Mouse (Mus musculus): ENCODE measurements at regions not wholly inside any gene's neighbourhood (a gene's known extent, or its start where the extent isn't known, plus 50 kb on each side); places are given as distances from the start of the nearest gene placed in this dataset.
A peak's percentile ranks its signal among the peaks of the same experiment; 100 is the strongest.

DNA sequence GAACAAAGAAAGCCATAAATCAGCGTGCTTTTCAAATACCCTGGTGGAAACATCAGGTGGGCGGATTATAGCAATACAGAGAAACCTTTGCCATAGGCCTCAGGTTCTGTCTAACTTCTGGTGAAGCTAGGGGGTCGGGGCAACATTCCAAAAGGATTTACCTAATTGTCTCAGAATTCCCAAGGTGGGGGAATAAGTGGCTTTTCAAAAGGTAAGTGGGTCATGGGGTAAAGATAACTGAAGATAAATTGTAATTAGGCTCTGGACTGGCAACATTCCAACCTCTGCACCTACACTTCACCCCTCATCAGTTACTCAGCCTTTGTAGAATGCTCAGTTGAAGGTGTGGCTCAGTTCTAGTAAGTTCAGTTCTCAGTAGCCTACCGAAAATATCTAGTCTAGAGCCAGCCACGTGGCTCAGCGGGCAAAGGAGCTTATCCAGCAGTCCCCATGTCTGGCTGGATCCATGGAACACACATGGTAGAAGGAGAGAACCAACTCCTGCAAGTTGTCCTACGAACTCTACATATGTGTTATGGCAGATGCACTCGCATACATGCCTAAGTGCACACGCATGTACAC lies 51.8 kb upstream of the Dhx40 start:
- Histone ChIP-seq H3K36me3 (ENCODE audit: control insufficient read depth in 1 of 2, insufficient read depth in 2 of 2, low read length in 2 of 2) (peaks cover 0 to 8% of the 10 kb centered on the region in 2 experiments; a peak in 1 of 4 replicates), H3K27ac (ENCODE audit: control insufficient read depth, low read depth, low read length) (no peak overlapping the region), H3K79me2 (ENCODE audit: control insufficient read depth, insufficient read depth, low read length, poor library complexity) (no peaks in the 10 kb centered on the region), H3K9me3 (replicated peaks; ENCODE audit: insufficient read depth, low read length) (no peaks in the 10 kb centered on the region), H3K4me3 (ENCODE audit: control insufficient read depth in 1 of 2, insufficient read depth in 1 of 2, low read depth in 2 of 2, low read length in 2 of 2) (no peak overlapping the region), H3K4me1 (ENCODE audit: control insufficient read depth in 1 of 2, insufficient read depth in 2 of 2, low read length in 2 of 2) (peaks cover 5 to 11% of the 10 kb centered on the region in 2 experiments; a peak in 3 of 4 replicates), H3K27me3 (ENCODE audit: control insufficient read depth in 1 of 2, insufficient read depth in 2 of 2, low read length in 2 of 2) (no peaks in the 10 kb centered on the region), H3K9ac (ENCODE audit: control insufficient read depth, low read depth, low read length, poor library complexity, severe bottlenecking) (no peak overlapping the region)
- no peak for TF ChIP-seq MYB (IDR thresholded peaks at IDR 0.05; ENCODE audit: low read depth, low read length)
- TF ChIP-seq MYC (IDR thresholded peaks at IDR 0.05; ENCODE audit: low read depth, low read length) = 0 out of 2 replicates have a peak, but pooled peaks have one; percentile 61
- peak; percentile 43; the same call in 1 of the 2 replicates for TF ChIP-seq USF1 (IDR thresholded peaks at IDR 0.05; ENCODE audit: low read depth, low read length)
- TF ChIP-seq GATA1 (IDR thresholded peaks at IDR 0.05; ENCODE audit: low read depth, low read length) = 0 out of 2 replicates have a peak, but pooled peaks have one; percentile 24
- peak; percentile 59 for TF ChIP-seq MAX (IDR thresholded peaks at IDR 0.05; ENCODE audit: low read length)
- TF ChIP-seq MXI1 (IDR thresholded peaks at IDR 0.05; ENCODE audit: low read depth, low read length) = peak; percentile 32; the same call in 1 of the 2 replicates
- no peak for TF ChIP-seq ZNF384 (IDR thresholded peaks at IDR 0.05; ENCODE audit: low read depth, low read length)
- no peak for TF ChIP-seq ELF1 (IDR thresholded peaks at IDR 0.05; ENCODE audit: low read depth, low read length)
- DNase-seq (ENCODE audit: low read depth, low spot score) = peak; percentile 62

GRCm38 (mm10) chr11:86858211-86858610 lies 50.7 kb upstream of the Dhx40 start:
- Histone ChIP-seq H3K79me2 (ENCODE audit: control insufficient read depth, insufficient read depth, low read length, poor library complexity) (no peaks in the 10 kb centered on the region), H3K9ac (ENCODE audit: control insufficient read depth, low read depth, low read length, poor library complexity, severe bottlenecking) (no peak overlapping the region), H3K36me3 (ENCODE audit: control insufficient read depth in 1 of 2, insufficient read depth in 2 of 2, low read length in 2 of 2) (peaks cover 0 to 8% of the 10 kb centered on the region in 2 experiments; a peak in 1 of 4 replicates), H3K27ac (ENCODE audit: control insufficient read depth, low read depth, low read length) (no peak overlapping the region), H3K27me3 (ENCODE audit: control insufficient read depth in 1 of 2, insufficient read depth in 2 of 2, low read length in 2 of 2) (peaks cover 0 to 2% of the 10 kb centered on the region in 2 experiments; a peak in 2 of 4 replicates), H3K4me1 (ENCODE audit: control insufficient read depth in 1 of 2, insufficient read depth in 2 of 2, low read length in 2 of 2) (peaks cover 5 to 11% of the 10 kb centered on the region in 2 experiments; a peak in 3 of 4 replicates), H3K4me3 (ENCODE audit: control insufficient read depth in 1 of 2, insufficient read depth in 1 of 2, low read depth in 2 of 2, low read length in 2 of 2) (no peak overlapping the region), H3K9me3 (replicated peaks; ENCODE audit: insufficient read depth, low read length) (no peaks in the 10 kb centered on the region)
- DNase-seq (ENCODE audit: low read depth, low spot score) = no peak
- TF ChIP-seq POLR2AphosphoS5 (IDR thresholded peaks at IDR 0.05; ENCODE audit: borderline replicate concordance, low read depth, low read length) (no peak), NELFE (IDR thresholded peaks at IDR 0.05; ENCODE audit: low read depth, low read length) (no peak), ZMIZ1 (IDR thresholded peaks at IDR 0.05; ENCODE audit: low read depth, low read length) (no peak), POLR2A (IDR thresholded peaks at IDR 0.05; ENCODE audit: control insufficient read depth in 1 of 2, insufficient read depth in 1 of 2, low read depth in 1 of 2, low read length in 2 of 2, poor library complexity in 1 of 2) (no peak), ZC3H11A (IDR thresholded peaks at IDR 0.05; ENCODE audit: low read depth, low read length) (no peak), USF2 (IDR thresholded peaks at IDR 0.05; ENCODE audit: borderline replicate concordance in 1 of 2, insufficient read depth in 1 of 2, low read depth in 1 of 2, low read length in 2 of 2) (no peak)

Measured in MEL (cell line).